Mouse (Mus musculus): Measurements from ENCODE around the gene Wipf3.

DNA sequence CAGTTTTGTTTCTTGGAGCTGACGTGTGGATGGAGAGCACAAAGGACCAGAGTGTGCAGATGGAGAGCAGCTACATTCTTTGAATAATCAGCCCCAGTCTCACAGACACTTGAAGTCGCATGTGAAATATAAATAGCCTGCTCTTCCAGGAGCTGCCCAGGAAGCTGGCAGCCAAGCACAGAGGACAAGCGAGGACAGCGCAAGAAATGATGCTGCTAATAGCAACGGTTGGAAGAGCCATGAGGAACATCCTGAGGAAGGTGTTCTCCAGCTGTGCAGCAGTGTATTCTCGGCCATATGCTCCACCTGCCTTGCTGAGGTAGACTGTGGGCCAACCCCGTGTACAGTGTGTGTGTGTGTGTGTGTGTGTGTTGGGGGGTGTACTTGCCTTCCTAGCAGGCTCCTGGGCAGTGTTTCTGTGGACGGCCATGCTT is 101.7 kb downstream of the Wipf3 start:
- no peak for TF ChIP-seq POLR2A (IDR thresholded peaks at IDR 0.05; ENCODE audit: borderline replicate concordance, extremely low read depth, insufficient read depth, insufficient read length, poor library complexity, severe bottlenecking)
- TF ChIP-seq CTCF (IDR thresholded peaks at IDR 0.05; ENCODE audit: borderline replicate concordance, extremely low read depth, insufficient read depth, insufficient read length) = no peak

Measured in brain, embryonic 14.5 days (tissue).